Mouse (Mus musculus): Measurements from ENCODE around the gene Tas2r109. TPM values are rescaled to one million over a fixed set of nuclear protein-coding genes. Genes with fewer than 3 reads are reported as not detected.
"Not testable (repeated sequence)": the region's sequence is repeated elsewhere in the genome, so short reads cannot be mapped to it uniquely, and the experiment has no call there.

The Tas2r109 gene
- not detected for total RNA-seq (2021)
- long read RNA-seq, experiment 1, result 0 reads
- long read RNA-seq, experiment 2, result 0 reads

- intact Hi-C loops (cut with DNase I), result no loop called here
Observed at GRCm38 (mm10) chr6:132980865-132981264, at the start of gene Tas2r109. Gene Tas2r109, minus strand, starts transcription at chr6:132980965.

GRCm38 (mm10) chr6:132957819-132958218 is 22.9 kb downstream of the Tas2r109 start, which contains the start of gene Tas2r131:
Gene Tas2r131, minus strand, starts transcription at chr6:132957919.
- no peak for DNase-seq
- intact Hi-C loops (cut with DNase I), result no loop called here

More at GRCm38 (mm10) chr6:132980865-132981264, at the start of gene Tas2r109:
- DNase-seq, result no peak

- DNase-seq, result no peak
- intact Hi-C loops (cut with DNase I), result no loop called here
Observed at GRCm38 (mm10) chr6:132950802-132951201, 30.0 kb downstream of the Tas2r109 start, which contains the start of gene Tas2r129. Gene Tas2r129, plus strand, starts transcription at chr6:132951102.

GRCm38 (mm10) chr6:132941376-132941775 is 39.4 kb downstream of the Tas2r109 start:
- intact Hi-C loops (cut with DNase I); DNase-seq: not testable (repeated sequence)

Other genes with a start within 250 kb of the Tas2r109 start
- not detected for gene Tas2r115, start 242.9 kb downstream of the Tas2r109 start, total RNA-seq (2021)
- gene Tas2r124, start 226.2 kb downstream of the Tas2r109 start, total RNA-seq (2021), result not detected
- not detected for gene Tas2r102, start 218.8 kb downstream of the Tas2r109 start, total RNA-seq (2021)
- gene Tas2r136, start 202.8 kb downstream of the Tas2r109 start, total RNA-seq (2021), result not detected
- gene Tas2r117, start 178.1 kb downstream of the Tas2r109 start, total RNA-seq (2021), result not detected
- not detected for gene Tas2r123, start 133.8 kb downstream of the Tas2r109 start, total RNA-seq (2021)
- not detected for gene Tas2r116, start 125.5 kb downstream of the Tas2r109 start, total RNA-seq (2021)
- gene Tas2r110, start 113.0 kb downstream of the Tas2r109 start, total RNA-seq (2021), result not detected
- not detected for gene Tas2r113, start 88.0 kb downstream of the Tas2r109 start, total RNA-seq (2021)
- gene Tas2r125, start 71.3 kb downstream of the Tas2r109 start, total RNA-seq (2021), result not detected
- not detected for gene Tas2r129, start 29.9 kb downstream of the Tas2r109 start, total RNA-seq (2021)
- not detected for gene Tas2r131, start 23.0 kb downstream of the Tas2r109 start, total RNA-seq (2021)
- gene Tas2r103, start 56.1 kb upstream of the Tas2r109 start, total RNA-seq (2021), result not detected
- gene Tas2r140, start 74.9 kb upstream of the Tas2r109 start, total RNA-seq (2021), result not detected
- gene Smim10l1, start 123.9 kb upstream of the Tas2r109 start, total RNA-seq (2021), result 10 to 100 TPM; 65.5 to 73.3 TPM

Data from heart, postnatal 14 days (tissue).